Mouse (Mus musculus): ENCODE measurements around the gene Itpr2.

GRCm38 (mm10) chr6:146402905-146403642, 98.9 kb downstream of the Itpr2 start:
- TF ChIP-seq CTCF (IDR thresholded peaks at IDR 0.05; ENCODE audit: low read depth) (no peak), EP300 (IDR thresholded peaks at IDR 0.05; ENCODE audit: low read depth) (no peak)
